Mouse (Mus musculus) frontal cortex, postnatal 10 days (tissue): ENCODE data around the gene Gm973.
A peak's percentile ranks its signal among the peaks of the same experiment; 100 is the strongest.

Source experiments
- DNase-seq, 2 experiments: peaks; one replicate each; pipeline ENCODE4 v3.0.0; 2022; ENCODE audit warnings: low spot score in 2 of 2, mixed read lengths in 1 of 2

Gm973 gene

GRCm38 (mm10) chr1:59584656-59585410, 68.8 kb downstream of the Gm973 start:
- DNase-seq = peak in 1 of 2 experiments; percentile 54

GRCm38 (mm10) chr1:59589271-59589670, 73.2 kb downstream of the Gm973 start:
- no peak for DNase-seq

- no peak for DNase-seq
These were observed 76.3 kb downstream of the Gm973 start for GRCm38 (mm10) chr1:59592359-59592758.

GRCm38 (mm10) chr1:59592876-59593275, 76.8 kb downstream of the Gm973 start:
- DNase-seq = no peak

- no peak for DNase-seq
These were observed 77.6 kb downstream of the Gm973 start for GRCm38 (mm10) chr1:59593622-59594035.

- DNase-seq = no peak
These were observed 78.7 kb downstream of the Gm973 start for GRCm38 (mm10) chr1:59594586-59595266.

- DNase-seq = no peak
These were observed 79.5 kb downstream of the Gm973 start for GRCm38 (mm10) chr1:59595609-59596008.

GRCm38 (mm10) chr1:59602531-59603416, 86.7 kb downstream of the Gm973 start:
- DNase-seq = no peak

- DNase-seq = no peak
These were observed 87.3 kb downstream of the Gm973 start for GRCm38 (mm10) chr1:59603417-59603712.

- DNase-seq = no peak
These were observed 87.8 kb downstream of the Gm973 start for GRCm38 (mm10) chr1:59603893-59604292.

GRCm38 (mm10) chr1:59606479-59606878, 90.4 kb downstream of the Gm973 start:
- DNase-seq = no peak

- no peak for DNase-seq
These were observed 91.0 kb downstream of the Gm973 start for GRCm38 (mm10) chr1:59607071-59607470.

GRCm38 (mm10) chr1:59608125-59608762, 92.2 kb downstream of the Gm973 start:
- no peak for DNase-seq

GRCm38 (mm10) chr1:59608920-59609319, 92.9 kb downstream of the Gm973 start:
- DNase-seq = no peak

- no peak for DNase-seq
These were observed 93.4 kb downstream of the Gm973 start for GRCm38 (mm10) chr1:59609458-59609857.

GRCm38 (mm10) chr1:59609896-59610295, 93.8 kb downstream of the Gm973 start:
- DNase-seq = no peak

GRCm38 (mm10) chr1:59610929-59611328, 94.9 kb downstream of the Gm973 start:
- no peak for DNase-seq

- DNase-seq = peak in 1 of 2 experiments; percentile 25
These were observed 97.7 kb downstream of the Gm973 start for GRCm38 (mm10) chr1:59613795-59614194.

GRCm38 (mm10) chr1:59615021-59615420, 99.0 kb downstream of the Gm973 start:
- DNase-seq = no peak

GRCm38 (mm10) chr1:59619201-59619600, 103.1 kb downstream of the Gm973 start:
- no peak for DNase-seq

GRCm38 (mm10) chr1:59623325-59624017, 107.4 kb downstream of the Gm973 start:
- peak; percentile 33 to 68 for DNase-seq
